Mouse (Mus musculus) regulatory T cell (primary cell): ENCODE results near the gene Nfatc3.
"Not testable (repeated sequence)": the region's sequence is repeated elsewhere in the genome, so short reads cannot be mapped to it uniquely, and the experiment has no call there.

Source experiments
- in situ Hi-C: fragments of 300-600 bp; cut with MboI, MseI; formaldehyde crosslinking; loops from one replicate; pipeline ENCODE4 v1.15.1; 2025; ENCODE audit warnings: high pct_unique_total_duplicates

Gene Nfatc3

GRCm38 (mm10) chr8:106058731-106059612, at the start of gene Nfatc3:
Gene Nfatc3, plus strand, starts transcription at chr8:106058840.
- in situ Hi-C loops: loop anchor here (25.0 kb wide), 1 partner anchor 1422 kb away; the partner anchor contains the start of genes Ciao2b and Rrad

DNA sequence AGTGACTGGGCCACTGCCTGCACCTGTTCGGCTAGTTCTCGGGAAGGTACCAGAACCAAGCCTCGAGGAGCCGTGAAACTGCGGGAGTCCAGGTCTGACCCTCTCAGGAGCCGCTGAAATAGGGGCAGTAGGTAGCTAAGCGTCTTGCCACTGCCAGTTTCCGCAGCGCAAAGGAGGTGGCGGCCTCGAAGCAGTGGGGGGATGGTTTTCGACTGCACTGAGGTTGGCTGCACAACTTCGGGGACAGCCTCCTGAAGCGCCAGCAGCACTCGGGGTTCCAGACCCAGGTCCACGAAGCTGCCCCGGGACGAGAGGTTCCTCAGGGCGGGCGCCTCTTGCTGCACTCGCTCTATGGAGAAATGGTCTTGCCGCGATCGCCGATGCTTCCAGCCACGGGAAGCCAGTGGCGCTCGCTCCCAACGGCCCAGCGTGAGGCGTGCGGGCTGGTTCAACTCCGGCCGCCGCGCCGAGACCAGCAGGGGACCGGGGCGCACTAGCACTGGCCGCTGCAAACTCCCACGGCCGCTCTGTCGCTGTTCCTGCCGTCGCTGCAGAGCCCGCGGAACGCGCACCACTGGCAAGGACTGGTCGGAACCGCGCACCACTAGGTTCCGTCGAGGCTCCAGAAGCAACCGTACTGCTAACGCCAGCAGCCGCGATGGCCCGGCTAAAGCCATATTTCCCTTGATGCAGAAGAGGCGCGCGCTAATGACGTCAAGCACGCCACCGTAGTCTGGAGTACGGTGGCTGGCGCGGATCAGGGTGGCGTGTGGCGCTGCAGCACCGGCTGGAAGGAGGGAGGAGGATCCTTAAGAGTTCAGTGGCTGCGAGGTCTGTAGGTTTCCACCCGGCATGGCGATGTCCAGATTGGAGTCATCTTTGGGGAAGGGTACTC, 47.6 kb upstream of the Nfatc3 start:
- in situ Hi-C loops: no loop called here

DNA sequence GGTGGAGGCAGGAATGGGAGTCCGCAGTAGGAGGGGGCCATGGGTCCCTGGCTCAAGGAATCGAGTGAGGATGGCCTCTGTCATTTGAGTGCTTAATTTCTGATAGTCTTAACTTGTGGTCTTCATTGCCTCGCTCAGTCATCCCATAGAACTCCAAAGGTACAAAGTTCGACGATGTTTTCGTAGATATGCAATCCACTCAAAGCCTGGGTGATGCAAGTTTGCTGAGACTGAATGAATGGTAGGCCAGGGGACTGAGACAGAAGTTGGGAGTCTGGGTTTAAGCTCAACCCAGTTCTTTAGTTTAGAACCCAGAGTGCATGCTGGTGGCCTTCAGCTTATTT, 47.0 kb upstream of the Nfatc3 start, which contains the start of gene Ddx28:
Ddx28 (minus strand) TSS at position 240 of the 344 bp plus-strand sequence.
- in situ Hi-C loops: no loop called here

DNA sequence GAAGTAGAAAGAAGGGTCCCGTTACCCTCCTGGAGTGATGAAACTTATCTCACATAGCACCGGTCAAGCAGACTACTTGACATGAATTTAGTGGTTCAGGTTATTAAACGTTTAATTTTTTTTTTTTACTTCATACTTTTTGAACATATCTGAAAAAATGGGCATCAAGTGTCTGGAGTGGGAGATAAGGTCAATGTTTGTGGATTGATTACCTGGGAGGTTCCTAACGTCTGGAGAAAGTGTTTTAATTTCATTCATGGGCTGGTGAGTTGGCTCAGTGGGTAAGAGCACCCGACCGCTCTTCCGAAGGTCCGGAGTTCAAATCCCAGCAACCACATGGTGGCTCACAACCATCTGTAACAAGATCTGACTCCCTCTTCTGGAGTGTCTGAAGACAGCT, 46.4 kb upstream of the Nfatc3 start:
- in situ Hi-C loops: not testable (repeated sequence)

GRCm38 (mm10) chr8:106016284-106016683, 42.4 kb upstream of the Nfatc3 start:
- in situ Hi-C loops: no loop called here

DNA sequence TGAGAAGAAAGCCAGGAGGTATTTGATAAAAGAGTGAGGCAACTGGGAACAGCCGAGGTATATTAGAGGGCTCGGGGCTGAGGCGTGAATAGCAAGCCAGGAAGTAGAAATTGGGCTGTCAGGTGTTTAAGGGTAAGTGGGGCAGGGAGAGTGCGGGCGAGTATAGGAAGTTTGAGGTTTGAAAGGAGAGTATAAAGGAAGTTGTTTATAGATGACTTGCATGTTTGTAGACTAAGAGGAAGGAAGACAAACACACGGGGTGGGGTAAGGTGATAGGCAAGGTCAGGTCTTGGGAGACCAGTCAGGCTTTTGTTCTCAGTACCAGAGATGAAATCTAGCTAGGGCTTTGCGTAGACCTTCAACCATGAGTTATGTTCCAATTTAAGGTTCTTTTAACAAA, 41.5 kb upstream of the Nfatc3 start:
- in situ Hi-C loops: no loop called here

DNA sequence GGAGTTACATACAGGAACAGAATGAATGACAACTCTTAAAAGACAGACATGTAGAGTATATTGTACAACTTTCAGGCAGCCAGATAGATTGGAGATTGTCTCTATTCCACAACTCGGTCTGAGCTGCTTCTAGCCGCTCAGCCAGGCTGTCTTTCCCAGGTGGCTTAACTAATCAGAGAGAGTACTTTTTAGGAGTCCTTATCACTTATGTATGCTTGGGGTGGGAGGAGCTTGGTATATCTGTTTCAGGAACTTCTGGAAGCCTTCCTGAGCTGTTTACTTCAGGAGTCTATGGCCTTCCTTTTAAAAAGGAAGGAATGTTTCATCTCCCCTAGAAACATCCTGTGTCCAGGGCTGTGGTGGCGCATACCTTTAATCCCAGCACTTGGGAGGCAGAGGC, 40.6 kb upstream of the Nfatc3 start:
- in situ Hi-C loops: no loop called here

- in situ Hi-C loops: loop anchor here (5.0 kb wide), 1 partner anchor 35 kb away; no protein-coding TSS in a partner anchor
Measured at GRCm38 (mm10) chr8:106022483-106022882, 36.2 kb upstream of the Nfatc3 start.

DNA sequence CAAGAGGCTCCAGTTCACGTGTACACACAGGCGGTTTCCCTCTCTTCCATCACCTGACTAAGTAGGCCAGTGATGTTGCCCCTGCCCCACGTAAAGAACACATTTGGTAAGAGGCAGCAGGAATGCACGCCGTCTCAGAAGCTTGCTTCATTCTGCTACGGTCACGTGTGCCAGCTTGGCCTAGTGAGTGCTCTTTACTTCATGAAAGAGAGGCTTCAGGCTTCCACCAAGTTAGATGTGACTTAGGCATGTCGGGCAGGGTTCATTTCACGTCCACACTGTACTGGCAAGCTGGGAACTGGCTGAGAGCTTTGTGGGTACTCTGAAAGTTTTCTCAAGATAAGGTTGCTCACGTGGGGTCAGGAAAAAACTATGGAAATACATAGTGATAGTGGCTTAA, 19.9 kb upstream of the Nfatc3 start:
- in situ Hi-C loops: no loop called here

DNA sequence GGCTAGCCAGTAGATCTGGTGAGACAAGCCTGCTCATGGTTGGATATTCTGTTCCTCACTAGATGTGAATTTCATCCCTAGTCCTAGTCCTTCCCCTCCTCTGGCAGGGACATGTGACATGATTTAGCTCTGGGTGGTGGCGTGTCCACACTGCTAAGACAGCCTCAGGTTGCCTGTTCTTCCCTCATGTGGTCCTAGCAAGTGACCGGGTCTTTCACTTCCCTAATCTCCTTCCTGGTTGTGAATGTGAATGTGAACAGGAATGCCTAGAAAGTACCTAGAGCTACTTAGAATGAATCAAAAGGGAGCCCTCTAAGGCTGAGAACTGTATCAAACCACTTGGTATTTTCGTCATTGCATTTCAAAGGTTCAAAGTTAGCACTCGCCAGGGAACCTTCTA, 19.0 kb upstream of the Nfatc3 start:
- in situ Hi-C loops: no loop called here

GRCm38 (mm10) chr8:106040218-106040617, 18.4 kb upstream of the Nfatc3 start:
- in situ Hi-C loops: no loop called here

DNA sequence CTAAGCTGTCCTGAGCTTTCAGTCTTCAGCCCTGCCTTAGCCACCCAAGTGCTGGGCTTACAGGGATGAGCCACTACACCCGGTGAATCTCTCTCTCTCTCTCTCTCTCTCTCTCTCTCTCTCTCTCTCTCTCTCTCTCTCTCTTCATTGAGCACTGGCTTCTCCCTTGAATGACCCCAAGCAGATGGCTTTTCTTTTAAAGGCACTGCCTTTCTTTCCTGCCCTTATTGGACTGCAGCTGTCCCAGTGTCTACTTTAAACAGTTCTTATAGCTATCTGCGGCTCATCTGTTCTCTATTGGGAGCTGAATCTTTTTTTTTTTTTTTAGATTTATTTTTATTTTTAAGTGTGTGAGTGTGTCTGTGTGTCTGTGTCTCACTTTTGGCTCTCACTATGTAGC, 15.6 kb upstream of the Nfatc3 start:
- in situ Hi-C loops: no loop called here

GRCm38 (mm10) chr8:106044151-106044550, 14.5 kb upstream of the Nfatc3 start:
- in situ Hi-C loops: no loop called here

DNA sequence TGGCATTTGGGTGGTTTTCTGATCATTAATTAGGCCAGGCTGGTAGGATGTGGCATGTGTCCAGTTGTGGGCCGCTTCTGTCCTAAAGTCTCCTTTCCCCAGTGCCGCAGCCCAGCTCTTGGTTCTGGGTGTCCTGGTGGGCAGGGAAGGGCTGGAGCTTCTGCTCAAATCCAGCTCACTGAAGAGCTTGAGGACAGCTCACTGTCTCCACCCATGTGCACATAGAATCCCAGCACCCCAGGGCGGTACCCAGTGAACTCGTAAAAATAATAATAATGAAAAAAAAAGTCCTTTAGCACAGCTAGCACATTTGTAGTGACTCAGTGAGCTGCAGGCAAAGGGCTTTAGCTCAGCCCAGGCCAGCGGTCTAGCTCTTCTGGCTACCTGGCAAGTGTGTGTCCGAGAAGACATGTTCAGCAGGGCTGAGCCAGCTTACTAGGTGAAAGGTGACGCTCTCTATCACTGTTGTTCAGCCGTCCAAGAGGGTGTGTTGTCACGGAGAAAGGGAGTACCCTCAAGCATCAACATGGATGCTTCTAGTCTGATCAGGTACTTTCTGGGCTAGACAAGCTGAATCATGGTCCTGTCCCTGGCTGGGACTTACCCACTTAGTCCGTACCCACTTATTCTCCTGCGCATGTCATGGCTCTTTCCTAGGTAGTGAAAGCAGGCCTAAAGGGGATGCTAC, 11.6 kb upstream of the Nfatc3 start:
- in situ Hi-C loops: no loop called here

GRCm38 (mm10) chr8:106047854-106048630, 10.6 kb upstream of the Nfatc3 start:
- in situ Hi-C loops: no loop called here

GRCm38 (mm10) chr8:106049840-106050239, 8.8 kb upstream of the Nfatc3 start:
- in situ Hi-C loops: loop anchor here (25.0 kb wide), 1 partner anchor 1413 kb away; the partner anchor contains the start of genes Ciao2b and Rrad

- in situ Hi-C loops: loop anchor here (25.0 kb wide), 1 partner anchor 1414 kb away; the partner anchor contains the start of genes Ciao2b and Rrad
Measured at GRCm38 (mm10) chr8:106051068-106051467, 7.6 kb upstream of the Nfatc3 start.

- in situ Hi-C loops: loop anchor here (25.0 kb wide), 1 partner anchor 1415 kb away; the partner anchor contains the start of genes Ciao2b and Rrad
Measured at GRCm38 (mm10) chr8:106052510-106053089, 6.0 kb upstream of the Nfatc3 start.

GRCm38 (mm10) chr8:106054190-106054811, 4.3 kb upstream of the Nfatc3 start:
- in situ Hi-C loops: loop anchor here (25.0 kb wide), 1 partner anchor 1417 kb away; the partner anchor contains the start of genes Ciao2b and Rrad

- in situ Hi-C loops: loop anchor here (25.0 kb wide), 1 partner anchor 1418 kb away; the partner anchor contains the start of genes Ciao2b and Rrad
Measured at GRCm38 (mm10) chr8:106055038-106055437, 3.6 kb upstream of the Nfatc3 start.
